Mouse (Mus musculus): ENCODE measurements at regions not wholly inside any gene's neighbourhood (a gene's known extent, or its start where the extent isn't known, plus 50 kb on each side); places are given as distances from the start of the nearest gene placed in this dataset.

GRCm38 (mm10) chr13:4662336-4663101, 53.5 kb upstream of the Akr1e1 start:
- DNase-seq = peak; percentile 58
